Mouse (Mus musculus): ENCODE results near the gene Pafah1b3. TPM values are rescaled to one million over a fixed set of nuclear protein-coding genes. Genes with fewer than 3 reads are reported as not detected.
"Not testable (repeated sequence)": the region's sequence is repeated elsewhere in the genome, so short reads cannot be mapped to it uniquely, and the experiment has no call there.

The Pafah1b3 gene
- polyA plus RNA-seq (2014; fragmentation: Nextera tagmentation; extraction: Ambion mirVana) = 561 and 590 TPM in 2 replicates

DNA sequence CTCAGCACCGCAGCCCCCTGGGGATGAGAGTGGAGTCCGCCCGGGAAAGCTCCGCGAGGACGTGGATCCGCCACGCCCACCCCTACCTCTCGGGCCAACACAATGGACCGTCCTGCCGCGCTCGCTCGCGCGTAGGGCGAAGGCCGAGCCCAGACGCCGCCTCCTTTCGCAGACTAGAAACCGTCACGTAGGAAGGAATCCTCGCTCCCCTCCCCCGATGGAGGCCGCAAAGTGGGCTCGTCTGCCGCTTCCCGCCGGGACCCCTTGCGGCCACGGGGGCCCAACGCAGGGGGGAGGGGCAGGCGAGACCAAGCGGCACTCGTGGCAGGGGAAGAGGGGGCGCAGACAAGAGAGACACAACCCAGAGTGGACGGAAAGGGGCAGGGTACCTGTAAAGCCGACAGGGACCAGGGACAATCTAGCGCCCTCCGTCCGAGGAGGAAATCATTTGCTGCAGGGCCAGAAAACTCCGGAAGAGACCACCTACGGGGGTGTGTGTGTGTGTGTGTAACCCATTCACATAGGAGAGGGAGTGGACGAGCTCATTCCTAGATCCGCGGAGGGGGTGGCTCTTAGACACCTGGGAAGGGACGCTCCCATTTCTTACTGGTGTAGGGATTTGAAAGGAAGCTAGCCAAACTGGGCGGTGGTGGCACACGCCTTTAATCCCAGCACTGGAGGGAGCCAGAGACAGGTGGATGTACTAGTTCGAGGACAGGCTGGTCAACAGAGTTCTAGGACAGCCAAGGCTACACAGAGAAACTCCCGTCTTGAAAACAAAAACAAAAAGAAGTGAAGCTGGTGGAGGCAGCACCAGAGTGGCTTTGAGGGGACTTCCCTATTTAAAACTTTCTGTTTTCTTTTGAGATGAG lies at the start of gene Pafah1b3:
Gene Pafah1b3, minus strand, starts transcription at position 533 of the 872 bp plus-strand sequence.
- Histone ChIP-seq H3K4me3 (ENCODE audit: low read depth, low read length) (peak within 1 kb of the TSS; percentile 55), H3K9ac (replicated peaks; ENCODE audit: low read depth, low read length) (peak within 1 kb of the TSS; percentile 75), H3K9me3 (ENCODE audit: control insufficient read depth, low read length) (no peaks in the 10 kb centered on the region), H3K27me3 (ENCODE audit: control insufficient read depth, insufficient read depth, low read length) (no peaks in the 10 kb centered on the region), H3K4me2 (ENCODE audit: low read depth, low read length) (peak within 1 kb of the TSS; percentile 78), H3K36me3 (ENCODE audit: control insufficient read depth, insufficient read depth, low read length) (peaks cover 23% of the 10 kb centered on the region), H3K4me1 (ENCODE audit: control insufficient read depth, insufficient read depth, low read length) (peaks cover 17% of the 10 kb centered on the region), H3K27ac (ENCODE audit: low read depth, low read length) (peak within 1 kb of the TSS; percentile 97)
- under 1% methylated on average over 52 of the region's 52 CpGs for WGBS
- ATAC-seq (ENCODE audit: low read depth) = peak; percentile 94

GRCm38 (mm10) chr7:25341000-25341784 lies 43.4 kb upstream of the Pafah1b3 start:
- Histone ChIP-seq H3K4me2 (ENCODE audit: low read depth, low read length) (no peak overlapping the region), H3K9me3 (ENCODE audit: control insufficient read depth, low read length) (no peaks in the 10 kb centered on the region), H3K9ac (replicated peaks; ENCODE audit: low read depth, low read length) (no peak overlapping the region), H3K27me3 (ENCODE audit: control insufficient read depth, insufficient read depth, low read length) (no peaks in the 10 kb centered on the region), H3K4me1 (ENCODE audit: control insufficient read depth, insufficient read depth, low read length) (no peaks in the 10 kb centered on the region), H3K36me3 (ENCODE audit: control insufficient read depth, insufficient read depth, low read length) (peaks cover 38% of the 10 kb centered on the region), H3K4me3 (ENCODE audit: low read depth, low read length) (no peak overlapping the region), H3K27ac (ENCODE audit: low read depth, low read length) (no peak overlapping the region)
- WGBS = 76% methylated on average over 20 of the region's 20 CpGs
- no peak for ATAC-seq (ENCODE audit: low read depth)

- H3K4me2 ChIP-seq (ENCODE audit: low read depth, low read length) = no peak overlapping the region
- H3K4me1 ChIP-seq (ENCODE audit: control insufficient read depth, insufficient read depth, low read length) = no peaks in the 10 kb centered on the region
- no peak for ATAC-seq (ENCODE audit: low read depth)
- H3K27ac ChIP-seq (ENCODE audit: low read depth, low read length) = no peak overlapping the region
- H3K9ac ChIP-seq (replicated peaks; ENCODE audit: low read depth, low read length) = no peak overlapping the region
- no peak overlapping the region for H3K4me3 ChIP-seq (ENCODE audit: low read depth, low read length)
- no peaks in the 10 kb centered on the region for H3K9me3 ChIP-seq (ENCODE audit: control insufficient read depth, low read length)
- peaks cover 45% of the 10 kb centered on the region for H3K36me3 ChIP-seq (ENCODE audit: control insufficient read depth, insufficient read depth, low read length)
- WGBS = 93% methylated on average over 9 of the region's 9 CpGs
- no peaks in the 10 kb centered on the region for H3K27me3 ChIP-seq (ENCODE audit: control insufficient read depth, insufficient read depth, low read length)
Measured at GRCm38 (mm10) chr7:25339329-25339728, 41.5 kb upstream of the Pafah1b3 start.

GRCm38 (mm10) chr7:25334472-25334871 lies 36.7 kb upstream of the Pafah1b3 start:
- Histone ChIP-seq H3K36me3 (ENCODE audit: control insufficient read depth, insufficient read depth, low read length) (peaks cover 34% of the 10 kb centered on the region), H3K4me1 (ENCODE audit: control insufficient read depth, insufficient read depth, low read length) (no peaks in the 10 kb centered on the region), H3K9ac (replicated peaks; ENCODE audit: low read depth, low read length) (no peak overlapping the region), H3K4me2 (ENCODE audit: low read depth, low read length) (no peak overlapping the region), H3K9me3 (ENCODE audit: control insufficient read depth, low read length) (no peaks in the 10 kb centered on the region), H3K4me3 (ENCODE audit: low read depth, low read length) (no peak overlapping the region), H3K27me3 (ENCODE audit: control insufficient read depth, insufficient read depth, low read length) (no peaks in the 10 kb centered on the region), H3K27ac (ENCODE audit: low read depth, low read length) (no peak overlapping the region)
- 81% methylated on average over 12 of the region's 12 CpGs for WGBS
- peak; percentile 21; the same call in 1 of the 2 replicates for ATAC-seq (ENCODE audit: low read depth)

GRCm38 (mm10) chr7:25333596-25334307 lies 36.0 kb upstream of the Pafah1b3 start:
- peaks cover 30% of the 10 kb centered on the region; the same call in 1 of the 2 replicates for H3K36me3 ChIP-seq (ENCODE audit: control insufficient read depth, insufficient read depth, low read length)
- H3K9me3 ChIP-seq (ENCODE audit: control insufficient read depth, low read length) = no peaks in the 10 kb centered on the region
- H3K4me1 ChIP-seq (ENCODE audit: control insufficient read depth, insufficient read depth, low read length) = no peaks in the 10 kb centered on the region
- no peak overlapping the region for H3K4me2 ChIP-seq (ENCODE audit: low read depth, low read length)
- no peak overlapping the region for H3K9ac ChIP-seq (replicated peaks; ENCODE audit: low read depth, low read length)
- WGBS = 37% methylated on average over 16 of the region's 16 CpGs
- no peak overlapping the region for H3K27ac ChIP-seq (ENCODE audit: low read depth, low read length)
- ATAC-seq (ENCODE audit: low read depth) = peak; percentile 24; the same call in 1 of the 2 replicates
- no peaks in the 10 kb centered on the region for H3K27me3 ChIP-seq (ENCODE audit: control insufficient read depth, insufficient read depth, low read length)
- H3K4me3 ChIP-seq (ENCODE audit: low read depth, low read length) = no peak overlapping the region

GRCm38 (mm10) chr7:25326233-25326632 lies 28.4 kb upstream of the Pafah1b3 start:
- Histone ChIP-seq H3K27me3 (ENCODE audit: control insufficient read depth, insufficient read depth, low read length) (no peaks in the 10 kb centered on the region), H3K27ac (ENCODE audit: low read depth, low read length) (no peak overlapping the region), H3K4me2 (ENCODE audit: low read depth, low read length) (no peak overlapping the region), H3K9ac (replicated peaks; ENCODE audit: low read depth, low read length) (no peak overlapping the region), H3K4me3 (ENCODE audit: low read depth, low read length) (no peak overlapping the region), H3K9me3 (ENCODE audit: control insufficient read depth, low read length) (no peaks in the 10 kb centered on the region), H3K4me1 (ENCODE audit: control insufficient read depth, insufficient read depth, low read length) (peaks cover 8% of the 10 kb centered on the region), H3K36me3 (ENCODE audit: control insufficient read depth, insufficient read depth, low read length) (peaks cover 21% of the 10 kb centered on the region; the same call in 1 of the 2 replicates)
- ATAC-seq (ENCODE audit: low read depth) = no peak
- WGBS = 93% methylated on average over 8 of the region's 8 CpGs

DNA sequence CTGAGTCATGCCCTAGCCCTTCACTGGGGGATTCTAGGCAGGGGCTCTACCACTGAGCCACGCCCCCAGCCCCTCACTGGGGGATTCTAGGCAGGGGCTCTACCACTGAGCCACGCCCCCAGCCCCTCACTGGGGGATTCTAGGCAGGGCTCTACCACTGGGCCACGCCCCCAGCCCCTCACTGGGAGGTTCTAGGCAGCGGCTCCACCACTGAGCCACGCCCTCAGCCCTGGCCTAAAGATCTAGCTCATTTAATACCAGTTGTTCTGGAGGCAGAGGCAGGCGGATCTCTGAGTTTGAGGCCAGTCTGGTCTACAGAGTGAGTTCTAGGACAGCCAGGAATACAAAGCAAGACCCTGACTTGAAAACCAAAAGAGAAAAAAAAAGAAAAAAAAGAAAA lies 27.6 kb upstream of the Pafah1b3 start:
- not testable (repeated sequence) for H3K4me3 ChIP-seq (ENCODE audit: low read depth, low read length); ATAC-seq (ENCODE audit: low read depth); H3K4me1 ChIP-seq (ENCODE audit: control insufficient read depth, insufficient read depth, low read length); H3K9ac ChIP-seq (replicated peaks; ENCODE audit: low read depth, low read length); H3K9me3 ChIP-seq (ENCODE audit: control insufficient read depth, low read length); H3K27me3 ChIP-seq (ENCODE audit: control insufficient read depth, insufficient read depth, low read length); H3K4me2 ChIP-seq (ENCODE audit: low read depth, low read length); H3K27ac ChIP-seq (ENCODE audit: low read depth, low read length)
- H3K36me3 ChIP-seq (ENCODE audit: control insufficient read depth, insufficient read depth, low read length) = peaks cover 14% of the 10 kb centered on the region; the same call in 1 of the 2 replicates
- 85% methylated on average over 6 of the region's 6 CpGs for WGBS

DNA sequence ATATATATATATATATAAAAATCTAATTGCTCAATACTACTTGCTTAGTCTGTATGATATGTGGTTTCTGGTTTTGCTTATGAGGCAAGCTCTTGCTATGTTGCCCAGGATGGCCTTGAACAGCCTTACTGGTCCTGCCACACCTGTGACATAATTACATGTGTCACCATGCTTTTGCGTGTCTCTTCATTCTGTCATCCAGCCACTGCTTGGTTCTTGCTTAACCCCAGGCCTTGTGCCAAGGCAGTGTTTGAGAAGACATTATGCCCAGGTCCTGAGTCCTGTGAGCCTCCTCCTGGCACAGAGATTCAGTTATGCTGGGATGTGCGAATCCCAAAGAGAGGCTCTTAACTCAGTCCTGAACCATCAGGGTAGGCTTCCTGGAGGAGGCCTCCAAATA lies 25.4 kb upstream of the Pafah1b3 start:
- H3K27me3 ChIP-seq (ENCODE audit: control insufficient read depth, insufficient read depth, low read length) = no peaks in the 10 kb centered on the region
- no peak for ATAC-seq (ENCODE audit: low read depth)
- no peak overlapping the region for H3K4me2 ChIP-seq (ENCODE audit: low read depth, low read length)
- no peak overlapping the region for H3K4me3 ChIP-seq (ENCODE audit: low read depth, low read length)
- 0 out of 2 replicates have a peak, but pooled peaks cover 4% of the 10 kb centered on the region for H3K36me3 ChIP-seq (ENCODE audit: control insufficient read depth, insufficient read depth, low read length)
- no peaks in the 10 kb centered on the region for H3K9me3 ChIP-seq (ENCODE audit: control insufficient read depth, low read length)
- H3K27ac ChIP-seq (ENCODE audit: low read depth, low read length) = no peak overlapping the region
- peaks cover 8% of the 10 kb centered on the region for H3K4me1 ChIP-seq (ENCODE audit: control insufficient read depth, insufficient read depth, low read length)
- WGBS = 89% methylated on average over 2 of the region's 2 CpGs
- no peak overlapping the region for H3K9ac ChIP-seq (replicated peaks; ENCODE audit: low read depth, low read length)
